Mouse (Mus musculus) stomach, embryonic 15.5 days (tissue): ENCODE measurements at regions not wholly inside any gene's neighbourhood (a gene's known extent, or its start where the extent isn't known, plus 50 kb on each side); places are given as distances from the start of the nearest gene placed in this dataset.

ENCODE experiments used
- ATAC-seq: fragments of 200-750 bp; cut with Nextera tagmentation; 2 replicates; pipeline ENCODE4 v1.8.0; 2017; ENCODE audit warnings: low read depth, moderate number of reproducible peaks, moderate TSS enrichment; ENCODE audit not compliant: insufficient read depth, low FRiP score
- H3K27ac ChIP-seq: fragments of 300-500 bp; sonication (generic); 2 replicates; pipeline ENCODE4 v1.5.1; 2015; ENCODE audit warnings: mild to moderate bottlenecking, inconsistent platforms
- H3K27me3 ChIP-seq: fragments of 300-500 bp; sonication (generic); replicated peaks from 2 replicates; pipeline ENCODE4 v1.6.1; 2015; ENCODE audit warnings: inconsistent platforms
- H3K36me3 ChIP-seq: fragments of 300-500 bp; sonication (generic); 2 replicates; pipeline ENCODE4 v1.6.1; 2015; ENCODE audit warnings: inconsistent platforms
- H3K4me1 ChIP-seq: fragments of 300-500 bp; sonication (generic); 2 replicates; pipeline ENCODE4 v1.6.1; 2015; ENCODE audit warnings: inconsistent platforms
- H3K4me2 ChIP-seq: fragments of 300-500 bp; sonication (generic); 2 replicates; pipeline ENCODE4 v1.6.1; 2015; ENCODE audit warnings: mild to moderate bottlenecking, inconsistent platforms
- H3K4me3 ChIP-seq: fragments of 300-500 bp; sonication (generic); replicated peaks from 2 replicates; pipeline ENCODE4 v1.5.1; 2015; ENCODE audit warnings: inconsistent platforms
- H3K9ac ChIP-seq: fragments of 300-500 bp; sonication (generic); 2 replicates; pipeline ENCODE4 v1.6.1; 2015; ENCODE audit warnings: inconsistent platforms
- H3K9me3 ChIP-seq: fragments of 300-500 bp; sonication (generic); 2 replicates; pipeline ENCODE4 v1.6.1; 2016; ENCODE audit warnings: inconsistent platforms
- WGBS: fragments of 180-500 bp; shearing (Covaris S2); methylation state at CpG from one replicate; pipeline ENCODE4 v1.1.7; 2015; 5-methylcytosine and 5-hydroxymethylcytosine counted together

DNA sequence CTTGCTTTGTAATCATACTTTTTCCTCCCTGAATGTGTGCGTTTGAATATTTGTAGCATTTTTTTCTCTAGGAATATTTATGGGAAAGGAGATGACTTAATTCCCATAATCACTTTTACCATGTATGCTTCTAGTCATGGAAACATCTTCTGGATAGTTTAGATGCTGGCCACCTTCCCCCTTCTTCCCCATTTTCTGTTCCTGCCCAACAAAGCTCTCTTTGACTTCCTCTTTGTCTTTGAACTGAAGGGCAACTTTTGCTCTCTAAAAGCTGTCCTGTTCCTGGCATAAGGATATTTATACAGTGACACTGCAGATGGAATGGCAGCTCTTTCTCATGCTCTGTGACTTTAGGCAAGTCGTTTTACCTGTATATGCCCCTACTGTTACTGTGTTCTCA lies 370.2 kb upstream of the Pkn2 start:
- no peaks in the 10 kb centered on the region for H3K9me3 ChIP-seq
- 69% methylated on average over 2 of the region's 2 CpGs for WGBS
- H3K9ac ChIP-seq, result no peak overlapping the region
- no peak overlapping the region for H3K4me2 ChIP-seq
- H3K4me3 ChIP-seq, result no peak overlapping the region
- no peaks in the 10 kb centered on the region for H3K4me1 ChIP-seq
- H3K36me3 ChIP-seq, result no peaks in the 10 kb centered on the region
- no peaks in the 10 kb centered on the region for H3K27me3 ChIP-seq
- H3K27ac ChIP-seq, result no peak overlapping the region
- ATAC-seq, result no peak

DNA sequence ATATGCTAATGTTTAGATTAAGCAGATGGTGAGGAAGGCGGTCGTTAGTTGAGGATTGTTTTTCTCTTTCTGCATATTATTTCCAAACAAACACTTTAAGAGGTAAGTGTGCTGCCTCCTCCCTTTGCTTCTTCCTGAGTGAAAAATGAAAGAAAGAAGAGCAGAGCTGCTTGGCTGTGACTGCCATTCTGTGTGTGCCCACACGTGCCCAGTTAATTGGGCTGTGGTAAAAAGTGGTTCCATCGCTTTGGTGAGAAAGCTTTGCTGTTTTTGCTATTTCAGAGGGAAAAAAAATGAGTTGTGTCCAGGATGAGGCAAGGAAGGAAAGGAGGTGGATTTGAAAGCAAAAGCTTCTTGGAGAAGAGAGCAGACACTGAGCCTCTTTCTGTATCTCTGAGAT lies 360.9 kb upstream of the Pkn2 start:
- H3K27me3 ChIP-seq, result no peaks in the 10 kb centered on the region
- no peak for ATAC-seq
- H3K4me2 ChIP-seq, result no peak overlapping the region
- WGBS, result 48% methylated on average over 4 of the region's 4 CpGs
- H3K9me3 ChIP-seq, result no peaks in the 10 kb centered on the region
- no peak overlapping the region for H3K9ac ChIP-seq
- H3K36me3 ChIP-seq, result no peaks in the 10 kb centered on the region
- H3K4me3 ChIP-seq, result no peak overlapping the region
- H3K4me1 ChIP-seq, result no peaks in the 10 kb centered on the region
- H3K27ac ChIP-seq, result no peak overlapping the region

DNA sequence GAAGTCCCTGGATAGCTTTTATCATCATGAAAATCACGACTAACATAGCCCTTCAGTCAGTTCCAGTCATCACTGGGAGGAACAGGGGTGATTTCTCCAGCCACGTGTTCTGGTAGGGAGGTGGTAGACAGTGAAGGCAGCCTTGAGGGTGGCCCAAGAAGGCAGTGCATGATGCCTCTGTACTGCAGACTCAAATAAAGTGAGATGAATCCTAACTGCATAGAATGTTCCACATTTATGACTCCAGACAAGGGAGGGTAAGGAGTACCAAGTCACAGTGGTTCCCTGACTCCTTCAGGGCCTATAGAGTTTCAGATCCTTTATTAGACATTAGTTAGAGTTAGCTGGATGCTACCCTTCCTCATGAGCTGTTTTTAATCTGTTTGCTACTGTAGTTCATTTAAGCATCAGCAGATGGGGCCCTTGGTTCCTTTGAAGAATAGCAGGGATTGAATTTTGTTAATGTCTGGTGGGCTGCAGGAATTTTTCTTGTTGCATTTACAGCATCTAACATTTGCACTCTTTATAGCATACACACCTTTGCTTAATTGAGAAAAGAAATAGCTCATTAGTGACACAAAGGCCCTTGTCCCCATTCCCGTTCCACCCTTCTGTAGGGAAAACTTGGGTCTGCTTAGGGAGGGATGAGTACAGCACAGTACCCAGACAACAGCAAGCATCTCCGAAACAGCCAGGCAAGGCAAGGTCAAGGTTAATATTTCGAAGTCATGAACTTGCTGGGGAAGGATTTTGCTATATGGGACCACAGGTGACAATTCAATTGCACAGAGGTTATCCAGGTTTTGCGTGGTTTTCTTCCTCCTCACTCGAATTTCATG lies 359.0 kb upstream of the Pkn2 start:
- H3K36me3 ChIP-seq, result no peaks in the 10 kb centered on the region
- H3K9ac ChIP-seq, result no peak overlapping the region
- no peak overlapping the region for H3K4me3 ChIP-seq
- H3K27ac ChIP-seq, result no peak overlapping the region
- ATAC-seq, result no peak
- no peak overlapping the region for H3K4me2 ChIP-seq
- 68% methylated on average over 7 of the region's 7 CpGs for WGBS
- H3K27me3 ChIP-seq, result no peaks in the 10 kb centered on the region
- no peaks in the 10 kb centered on the region for H3K4me1 ChIP-seq
- no peaks in the 10 kb centered on the region for H3K9me3 ChIP-seq

DNA sequence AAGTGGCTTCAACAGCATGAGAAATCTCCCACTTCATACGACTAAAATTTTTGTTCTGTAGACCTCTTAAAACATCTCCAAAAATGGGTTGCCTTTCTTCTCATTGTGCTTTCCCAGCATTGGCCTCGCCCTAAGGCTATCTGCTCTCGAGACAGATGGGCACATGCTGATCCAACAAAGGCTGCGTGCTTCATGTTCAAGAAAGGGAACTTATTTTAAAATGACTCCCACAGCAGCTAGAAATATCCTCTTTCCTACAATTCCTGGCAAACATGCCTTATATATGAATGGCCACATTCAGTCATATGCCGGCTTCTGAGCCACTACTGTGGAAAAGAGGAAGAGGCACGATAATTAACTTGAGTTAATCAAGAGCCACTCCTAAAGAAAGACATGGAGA lies 356.7 kb upstream of the Pkn2 start:
- no peak overlapping the region for H3K27ac ChIP-seq
- H3K36me3 ChIP-seq, result no peaks in the 10 kb centered on the region
- H3K9ac ChIP-seq, result no peak overlapping the region
- no peaks in the 10 kb centered on the region for H3K9me3 ChIP-seq
- 85% methylated on average over 6 of the region's 6 CpGs for WGBS
- no peak overlapping the region for H3K4me3 ChIP-seq
- H3K27me3 ChIP-seq, result no peaks in the 10 kb centered on the region
- H3K4me1 ChIP-seq, result no peaks in the 10 kb centered on the region
- ATAC-seq, result no peak
- no peak overlapping the region for H3K4me2 ChIP-seq

DNA sequence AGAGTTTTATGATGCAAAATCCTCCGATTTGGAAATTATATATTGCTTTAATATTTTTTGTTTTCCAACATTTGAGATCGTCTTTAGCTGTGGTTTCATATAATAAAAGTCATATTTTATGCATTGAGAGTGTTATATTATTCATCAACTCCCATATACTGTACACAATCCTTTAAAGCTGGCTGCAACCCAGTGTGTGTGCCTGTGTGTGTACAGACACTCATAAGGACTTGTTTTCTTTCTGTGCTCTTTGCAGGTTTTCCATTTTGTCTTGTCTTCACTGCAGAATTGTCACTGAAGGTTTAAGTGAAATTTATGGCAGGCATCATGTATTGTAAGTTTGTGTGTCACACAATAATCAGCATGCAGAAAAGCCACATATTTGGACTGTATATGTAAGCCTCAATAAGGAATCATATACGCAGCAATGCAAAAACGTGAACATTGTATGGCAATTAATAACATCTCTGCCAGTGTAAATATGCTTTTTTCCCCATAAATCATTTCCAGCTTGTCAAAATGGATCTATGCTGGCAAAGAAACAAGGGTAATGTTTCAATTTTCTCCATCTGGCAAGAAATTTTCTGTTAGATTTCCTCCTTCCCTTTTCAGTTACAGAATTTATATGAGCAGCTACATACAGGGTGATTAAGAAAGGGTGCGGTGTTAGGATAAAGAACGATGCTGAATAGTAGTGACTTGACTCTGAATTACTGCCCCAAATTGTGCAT lies 342.4 kb upstream of the Pkn2 start:
- no peak overlapping the region for H3K4me3 ChIP-seq
- H3K9me3 ChIP-seq, result no peaks in the 10 kb centered on the region
- ATAC-seq, result no peak
- H3K4me2 ChIP-seq, result no peak overlapping the region
- no peak overlapping the region for H3K9ac ChIP-seq
- no peaks in the 10 kb centered on the region for H3K4me1 ChIP-seq
- H3K27me3 ChIP-seq, result no peaks in the 10 kb centered on the region
- 56% methylated on average over 6 of the region's 6 CpGs for WGBS
- H3K36me3 ChIP-seq, result no peaks in the 10 kb centered on the region
- H3K27ac ChIP-seq, result no peak overlapping the region

DNA sequence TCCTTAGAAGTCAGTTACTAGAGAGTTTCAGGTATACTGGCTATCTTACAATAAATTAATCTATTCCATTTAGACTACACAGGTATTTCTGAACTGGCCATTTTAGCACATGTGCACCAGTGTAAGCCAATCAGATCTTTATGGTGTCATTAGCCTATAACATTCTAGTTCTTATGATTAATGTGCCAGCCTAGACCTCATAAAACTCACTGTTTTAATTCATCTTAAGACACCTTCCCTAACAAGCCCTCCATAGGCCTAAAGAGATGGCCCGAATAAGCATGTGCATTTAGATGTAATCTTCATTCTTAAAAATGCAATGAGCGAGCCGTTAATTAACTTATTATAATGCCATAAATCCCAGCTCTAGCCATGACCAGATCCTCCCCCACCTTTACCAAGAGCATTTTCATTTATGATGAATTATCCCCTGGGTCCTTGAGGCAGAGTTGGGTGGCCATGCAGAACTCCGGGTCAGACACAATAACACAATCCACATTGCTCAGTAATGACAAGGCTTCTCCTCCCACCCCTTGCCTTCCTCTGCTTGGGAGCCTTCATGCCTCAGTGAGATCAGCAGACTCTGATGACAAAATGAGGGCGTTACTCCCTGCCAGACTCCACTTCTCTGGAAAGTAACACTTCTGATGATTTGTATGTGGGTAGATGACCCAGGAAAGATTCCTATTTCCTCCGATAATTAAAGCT lies 311.6 kb upstream of the Pkn2 start:
- Histone ChIP-seq H3K36me3 (no peaks in the 10 kb centered on the region), H3K9ac (no peak overlapping the region), H3K27me3 (no peaks in the 10 kb centered on the region), H3K9me3 (no peaks in the 10 kb centered on the region), H3K4me2 (no peak overlapping the region), H3K4me1 (no peaks in the 10 kb centered on the region), H3K27ac (no peak overlapping the region), H3K4me3 (no peak overlapping the region)
- no peak for ATAC-seq
- WGBS, result 81% methylated on average over 6 of the region's 6 CpGs

DNA sequence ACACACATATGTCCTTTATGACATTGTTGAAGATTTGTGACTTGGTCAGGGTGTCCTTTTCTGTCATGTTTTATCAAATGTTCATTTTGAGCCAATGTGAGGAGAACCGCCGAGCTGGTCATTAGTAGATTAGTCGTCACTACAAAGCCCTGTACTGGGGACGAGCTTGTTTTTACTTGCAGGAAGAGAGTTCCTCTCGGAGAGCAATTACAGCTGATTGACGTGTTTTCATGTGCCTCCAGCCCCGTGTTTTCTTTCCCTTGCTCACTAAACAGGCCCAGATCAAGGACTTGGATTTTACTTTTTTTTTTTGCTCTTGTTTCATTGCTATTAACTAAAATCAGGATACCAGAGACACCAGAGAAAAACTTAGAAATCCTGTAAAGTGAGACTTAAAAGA lies 307.1 kb upstream of the Pkn2 start:
- Histone ChIP-seq H3K27ac (no peak overlapping the region), H3K36me3 (no peaks in the 10 kb centered on the region), H3K9me3 (no peaks in the 10 kb centered on the region), H3K9ac (no peak overlapping the region), H3K4me1 (no peaks in the 10 kb centered on the region), H3K4me2 (no peak overlapping the region), H3K27me3 (no peaks in the 10 kb centered on the region), H3K4me3 (no peak overlapping the region)
- no peak for ATAC-seq
- 37% methylated on average over 7 of the region's 7 CpGs for WGBS

DNA sequence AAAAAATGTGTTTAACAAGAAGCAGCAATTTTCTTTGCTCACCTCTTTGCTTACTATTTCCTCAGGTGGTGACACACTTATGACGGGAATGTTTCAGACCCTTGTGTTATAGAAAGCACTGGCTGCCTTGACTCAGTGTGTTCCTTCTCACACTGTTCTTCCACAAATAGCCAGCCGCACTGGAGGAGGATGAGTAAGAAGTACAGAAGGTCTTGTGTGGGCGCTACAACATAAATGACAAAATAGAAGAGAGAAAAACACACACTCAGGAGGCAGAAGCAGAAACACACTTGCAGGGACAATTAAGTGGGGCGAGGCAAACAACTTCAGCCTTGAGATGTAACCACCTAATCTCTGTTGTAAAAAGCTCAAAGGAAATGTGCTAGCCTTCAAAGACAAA lies 292.2 kb upstream of the Pkn2 start:
- no peaks in the 10 kb centered on the region for H3K4me1 ChIP-seq
- H3K4me2 ChIP-seq, result no peak overlapping the region
- no peak overlapping the region for H3K27ac ChIP-seq
- no peaks in the 10 kb centered on the region for H3K27me3 ChIP-seq
- 85% methylated on average over 4 of the region's 4 CpGs for WGBS
- no peak for ATAC-seq
- no peaks in the 10 kb centered on the region for H3K9me3 ChIP-seq
- no peaks in the 10 kb centered on the region for H3K36me3 ChIP-seq
- H3K4me3 ChIP-seq, result no peak overlapping the region
- no peak overlapping the region for H3K9ac ChIP-seq

DNA sequence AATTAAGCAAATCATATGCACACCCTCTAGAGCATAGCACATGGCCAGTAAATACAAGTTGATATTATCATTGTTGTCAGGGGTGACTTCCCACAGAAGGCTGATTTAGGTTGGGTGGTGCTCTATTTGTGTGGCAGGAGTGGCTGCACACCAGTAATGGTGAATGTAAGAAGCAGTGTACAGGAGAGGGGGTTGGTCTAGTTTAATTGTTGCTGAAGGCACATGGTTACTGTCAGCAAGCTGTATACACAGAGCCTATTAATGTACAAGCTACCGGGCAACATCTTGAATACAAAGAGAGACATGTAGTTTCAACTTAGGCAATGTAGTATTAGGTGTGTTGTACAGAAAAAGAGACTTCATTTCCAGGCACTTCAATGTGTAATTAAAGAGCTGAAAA lies 280.6 kb upstream of the Pkn2 start:
- 59% methylated on average over 1 of the region's 1 CpGs for WGBS
- ATAC-seq, result no peak

DNA sequence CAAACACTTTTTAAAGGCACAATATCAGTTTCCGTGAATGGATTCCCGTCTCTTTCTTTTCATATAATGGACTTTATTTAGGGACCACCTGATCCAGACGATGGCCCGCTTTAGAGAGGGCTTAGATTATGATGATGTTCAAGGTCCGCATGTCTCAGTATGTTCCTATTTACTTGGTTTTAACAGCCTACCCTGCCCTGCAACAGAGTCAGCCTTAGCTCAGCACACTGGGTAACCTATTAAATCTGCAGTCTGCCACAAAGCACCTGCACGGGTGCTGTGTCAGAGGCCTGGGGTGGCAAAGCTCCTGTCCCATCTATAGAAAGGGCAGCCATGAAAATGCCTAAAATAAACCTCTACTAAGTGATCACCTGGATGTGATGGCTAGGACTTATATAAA lies 280.2 kb upstream of the Pkn2 start:
- no peak overlapping the region for H3K27ac ChIP-seq
- no peaks in the 10 kb centered on the region for H3K4me1 ChIP-seq
- no peaks in the 10 kb centered on the region for H3K27me3 ChIP-seq
- H3K4me3 ChIP-seq, result no peak overlapping the region
- H3K9ac ChIP-seq, result no peak overlapping the region
- H3K9me3 ChIP-seq, result no peaks in the 10 kb centered on the region
- no peaks in the 10 kb centered on the region for H3K36me3 ChIP-seq
- 83% methylated on average over 6 of the region's 6 CpGs for WGBS
- no peak overlapping the region for H3K4me2 ChIP-seq
- no peak for ATAC-seq

More for the DNA sequence above, 280.6 kb upstream of the Pkn2 start:
- Histone ChIP-seq H3K4me1 (no peaks in the 10 kb centered on the region), H3K4me2 (no peak overlapping the region), H3K4me3 (no peak overlapping the region), H3K36me3 (no peaks in the 10 kb centered on the region), H3K27ac (no peak overlapping the region), H3K27me3 (no peaks in the 10 kb centered on the region), H3K9me3 (no peaks in the 10 kb centered on the region), H3K9ac (no peak overlapping the region)

DNA sequence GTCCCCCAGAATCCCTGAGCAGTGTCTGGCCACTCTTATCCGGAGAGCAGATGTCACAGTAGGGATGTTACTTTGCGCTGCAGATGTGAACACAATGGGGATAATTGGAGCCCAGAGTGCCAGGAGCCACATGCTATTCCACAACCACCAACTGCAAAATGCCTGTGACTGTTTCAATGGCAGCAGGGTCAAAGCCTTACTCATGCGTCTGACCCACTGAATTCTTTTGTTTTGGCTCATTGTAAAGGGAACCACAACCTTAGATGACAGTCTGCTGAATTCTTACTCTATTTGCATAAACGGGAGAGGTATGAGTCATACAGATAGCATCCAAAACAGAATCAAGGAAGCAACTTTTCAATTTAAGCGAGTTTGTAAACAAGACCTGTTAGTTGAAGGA lies 276.8 kb upstream of the Pkn2 start:
- 56% methylated on average over 5 of the region's 5 CpGs for WGBS
- Histone ChIP-seq H3K4me3 (no peak overlapping the region), H3K4me2 (no peak overlapping the region), H3K27ac (no peak overlapping the region), H3K4me1 (no peaks in the 10 kb centered on the region), H3K9me3 (no peaks in the 10 kb centered on the region), H3K9ac (no peak overlapping the region), H3K36me3 (no peaks in the 10 kb centered on the region), H3K27me3 (no peaks in the 10 kb centered on the region)
- no peak for ATAC-seq
